Mouse (Mus musculus) MEL (cell line): ENCODE measurements around the gene Lrrc4. TPM values are rescaled to one million over a fixed set of nuclear protein-coding genes. Genes with fewer than 3 reads are reported as not detected.

Source experiments
- DNase-seq: peaks from one replicate; pipeline ENCODE4 v3.0.0; 2011; ENCODE audit warnings: low read depth, low spot score
- H3K27ac ChIP-seq: 2 replicates; pipeline ENCODE4 v1.5.1; 2012; ENCODE audit warnings: low read depth, mild to moderate bottlenecking, control low read depth, low read length, moderate library complexity; ENCODE audit not compliant: control insufficient read depth
- H3K27me3 ChIP-seq, 2 experiments: fragments of 150-350 bp in 1 of 2; sonication (generic) in 1 of 2; 2 replicates each; pipeline ENCODE4 v1.6.1; 2012; ENCODE audit warnings: low read length in 2 of 2, mild to moderate bottlenecking in 2 of 2, improper control_type of control experiment in 1 of 2, moderate library complexity in 1 of 2; ENCODE audit not compliant: insufficient read depth in 2 of 2, control insufficient read depth in 1 of 2
- H3K36me3 ChIP-seq, 2 experiments: 2 replicates each; pipeline ENCODE4 v1.6.1; 2012 to 2014; ENCODE audit warnings: low read length in 2 of 2, improper control_type of control experiment in 1 of 2, inconsistent platforms in 1 of 2, mild to moderate bottlenecking in 1 of 2; ENCODE audit not compliant: insufficient read depth in 2 of 2, control insufficient read depth in 1 of 2
- H3K4me1 ChIP-seq, 2 experiments: fragments of 150-350 bp in 1 of 2; sonication (generic) in 1 of 2; 2 replicates each; pipeline ENCODE4 v1.6.1; 2012; ENCODE audit warnings: low read length in 2 of 2, improper control_type of control experiment in 1 of 2, mild to moderate bottlenecking in 1 of 2; ENCODE audit not compliant: insufficient read depth in 2 of 2, control insufficient read depth in 1 of 2
- H3K4me3 ChIP-seq, 2 experiments: fragments of 150-350 bp in 1 of 2; sonication (generic) in 1 of 2; 2 replicates each; pipeline ENCODE4 v1.5.1; 2012; ENCODE audit warnings: low read depth in 2 of 2, low read length in 2 of 2, mild to moderate bottlenecking in 2 of 2, moderate library complexity in 2 of 2, control low read depth in 1 of 2, improper control_type of control experiment in 1 of 2; ENCODE audit not compliant: control insufficient read depth in 1 of 2, insufficient read depth in 1 of 2
- H3K79me2 ChIP-seq: 2 replicates; pipeline ENCODE4 v1.6.1; 2012; ENCODE audit warnings: mild to moderate bottlenecking, low read length, moderate library complexity; ENCODE audit not compliant: control insufficient read depth, poor library complexity, insufficient read depth
- H3K9ac ChIP-seq: 2 replicates; pipeline ENCODE4 v1.6.1; 2012; ENCODE audit warnings: low read depth, mild to moderate bottlenecking, control low read depth, low read length, moderate library complexity; ENCODE audit not compliant: control insufficient read depth, poor library complexity, severe bottlenecking
- H3K9me3 ChIP-seq: fragments of 150-350 bp; sonication (generic); replicated peaks from 2 replicates; pipeline ENCODE4 v1.6.1; 2012; ENCODE audit warnings: mild to moderate bottlenecking, low read length, improper control_type of control experiment, moderate library complexity; ENCODE audit not compliant: insufficient read depth
- BHLHE40 ChIP-seq: IDR thresholded peaks from 2 replicates; pipeline ENCODE4 v1.6.1; 2012; ENCODE audit warnings: low read depth, mild to moderate bottlenecking, inconsistent platforms, low read length, improper control_type of control experiment, borderline replicate concordance
- CHD1 ChIP-seq: IDR thresholded peaks from 2 replicates; pipeline ENCODE4 v1.6.1; 2012; ENCODE audit warnings: low read depth, mild to moderate bottlenecking, inconsistent platforms, low read length, improper control_type of control experiment
- ELF1 ChIP-seq: IDR thresholded peaks from 2 replicates; pipeline ENCODE4 v1.6.1; 2014; ENCODE audit warnings: low read depth, mild to moderate bottlenecking, inconsistent platforms, low read length, improper control_type of control experiment, moderate library complexity
- ETS1 ChIP-seq: IDR thresholded peaks from 2 replicates; pipeline ENCODE4 v1.6.1; 2012; ENCODE audit warnings: low read depth, mild to moderate bottlenecking, inconsistent platforms, low read length, improper control_type of control experiment, moderate library complexity
- GABPA ChIP-seq: IDR thresholded peaks from 2 replicates; pipeline ENCODE4 v1.6.1; 2012; ENCODE audit warnings: low read depth, mild to moderate bottlenecking, inconsistent platforms, low read length, improper control_type of control experiment, moderate library complexity
- GATA1 ChIP-seq: IDR thresholded peaks from 2 replicates; pipeline ENCODE4 v1.6.1; 2011; ENCODE audit warnings: low read depth, low read length, improper control_type of control experiment
- HCFC1 ChIP-seq: IDR thresholded peaks from 2 replicates; pipeline ENCODE4 v1.6.1; 2012; ENCODE audit warnings: low read depth, mild to moderate bottlenecking, inconsistent platforms, low read length, improper control_type of control experiment, moderate library complexity
- MAFK ChIP-seq: IDR thresholded peaks from 2 replicates; pipeline ENCODE4 v1.6.1; 2011; ENCODE audit warnings: low read depth, mild to moderate bottlenecking, low read length, improper control_type of control experiment, borderline replicate concordance
- MAX ChIP-seq: IDR thresholded peaks from 2 replicates; pipeline ENCODE4 v1.6.1; 2011; ENCODE audit warnings: low read length, improper control_type of control experiment
- MAZ ChIP-seq: IDR thresholded peaks from 2 replicates; pipeline ENCODE4 v1.6.1; 2012; ENCODE audit warnings: low read depth, mild to moderate bottlenecking, inconsistent platforms, low read length, improper control_type of control experiment
- MEF2A ChIP-seq: IDR thresholded peaks from 2 replicates; pipeline ENCODE4 v1.6.1; 2014; ENCODE audit warnings: low read depth, mild to moderate bottlenecking, inconsistent platforms, low read length, improper control_type of control experiment; ENCODE audit not compliant: poor library complexity, insufficient replicate concordance, severe bottlenecking; ENCODE audit errors: extremely low read depth
- NELFE ChIP-seq: IDR thresholded peaks from 2 replicates; pipeline ENCODE4 v1.6.1; 2011; ENCODE audit warnings: low read depth, low read length, improper control_type of control experiment
- POLR2AphosphoS5 ChIP-seq: IDR thresholded peaks from 2 replicates; pipeline ENCODE4 v1.6.1; 2012; ENCODE audit warnings: low read depth, borderline replicate concordance, mild to moderate bottlenecking, inconsistent platforms, low read length, moderate library complexity, mixed read lengths
- RCOR1 ChIP-seq: IDR thresholded peaks from 2 replicates; pipeline ENCODE4 v1.6.1; 2012; ENCODE audit warnings: low read depth, mild to moderate bottlenecking, inconsistent platforms, low read length, improper control_type of control experiment
- SIN3A ChIP-seq: IDR thresholded peaks from 2 replicates; pipeline ENCODE4 v1.6.1; 2012; ENCODE audit warnings: low read length, improper control_type of control experiment, inconsistent platforms
- TAL1 ChIP-seq: IDR thresholded peaks from 2 replicates; pipeline ENCODE4 v1.6.1; 2012; ENCODE audit warnings: mild to moderate bottlenecking, inconsistent platforms, low read length, moderate library complexity, mixed read lengths
- USF2 ChIP-seq, 2 experiments: IDR thresholded peaks; 2 replicates each; pipeline ENCODE4 v1.6.1; 2011 to 2012; ENCODE audit warnings: improper control_type of control experiment in 2 of 2, low read length in 2 of 2, borderline replicate concordance in 1 of 2, inconsistent platforms in 1 of 2, low read depth in 1 of 2, mild to moderate bottlenecking in 1 of 2; ENCODE audit not compliant: insufficient read depth in 1 of 2
- ZC3H11A ChIP-seq: IDR thresholded peaks from 2 replicates; pipeline ENCODE4 v1.6.1; 2012; ENCODE audit warnings: low read depth, mild to moderate bottlenecking, inconsistent platforms, low read length, improper control_type of control experiment
- ZKSCAN1 ChIP-seq: IDR thresholded peaks from 2 replicates; pipeline ENCODE4 v1.6.1; 2012; ENCODE audit warnings: low read depth, mild to moderate bottlenecking, inconsistent platforms, low read length, improper control_type of control experiment, moderate library complexity
- ZMIZ1 ChIP-seq: IDR thresholded peaks from 2 replicates; pipeline ENCODE4 v1.6.1; 2012; ENCODE audit warnings: low read depth, mild to moderate bottlenecking, inconsistent platforms, low read length, improper control_type of control experiment, moderate library complexity
- ZNF384 ChIP-seq: IDR thresholded peaks from 2 replicates; pipeline ENCODE4 v1.6.1; 2012; ENCODE audit warnings: low read depth, mild to moderate bottlenecking, inconsistent platforms, low read length, improper control_type of control experiment
- polyA plus RNA-seq, 2 experiments: library from polyadenylated mRNA; stranded (reverse) in 1 of 2; unstranded in 1 of 2; fragments of >175 nt in 1 of 2; fragments of >200 nt in 1 of 2; gene quantifications; 2 replicates each; pipeline versions ENCODE4 v1.2.1 to v1.2.4; 2012; ENCODE audit warnings: low replicate concordance in 2 of 2, low read depth in 1 of 2; ENCODE audit not compliant: insufficient read length in 2 of 2, insufficient read depth in 1 of 2, missing spikeins in 1 of 2
- total RNA-seq: library from RNA; depleted of rRNA; stranded (reverse); fragments of 300-350 nt; gene quantifications from 2 replicates; pipeline ENCODE4 v1.2.3, GENCODE M21; 2012

The Lrrc4 gene
- total and polyA plus RNA-seq, 3 experiments: 0.07 to 0.12 TPM; not detected in 1

DNA sequence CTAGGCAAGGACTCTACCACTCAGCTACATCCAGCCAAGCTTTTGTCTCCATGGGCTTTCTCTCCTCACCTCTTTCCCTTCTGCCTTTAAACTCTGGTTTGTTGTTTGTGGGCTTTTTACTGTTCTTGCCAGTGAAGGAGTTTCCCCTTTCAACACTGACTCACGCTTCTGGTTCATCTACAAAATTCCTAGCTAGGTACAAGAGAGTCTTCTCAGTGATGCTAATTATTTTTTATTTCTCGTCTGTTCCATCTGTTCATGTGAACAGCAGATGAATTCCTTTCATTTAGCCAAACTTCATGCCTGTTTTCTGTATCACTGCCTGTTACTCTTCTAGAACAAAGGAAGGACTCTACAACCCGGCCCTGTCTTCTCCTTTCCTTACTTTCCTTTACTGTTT, 215.6 kb downstream of the Lrrc4 start:
- peaks cover 0 to 2% of the 10 kb centered on the region in 2 experiments; a peak in 2 of 4 replicates for H3K4me1 ChIP-seq
- H3K9me3 ChIP-seq: no peaks in the 10 kb centered on the region
- H3K27me3 ChIP-seq: no peaks in the 10 kb centered on the region
- no peak for DNase-seq
- peaks cover 8 to 19% of the 10 kb centered on the region in 2 experiments; a peak in 3 of 4 replicates for H3K36me3 ChIP-seq
- no peak overlapping the region for H3K9ac ChIP-seq
- no peak overlapping the region for H3K27ac ChIP-seq
- peaks cover 3% of the 10 kb centered on the region for H3K79me2 ChIP-seq
- TF ChIP-seq RCOR1: no peak
- no peak for TF ChIP-seq ELF1
- TF ChIP-seq MAX: no peak
- no peak for TF ChIP-seq ZKSCAN1
- TF ChIP-seq GATA1: no peak
- no peak for TF ChIP-seq NELFE
- no peak for TF ChIP-seq MAZ
- TF ChIP-seq MEF2A: no peak
- no peak for TF ChIP-seq CHD1
- TF ChIP-seq ETS1: no peak
- TF ChIP-seq HCFC1: no peak
- no peak for TF ChIP-seq GABPA
- no peak for TF ChIP-seq ZC3H11A
- no peak for TF ChIP-seq ZMIZ1
- TF ChIP-seq, all 39 proteins: peak for 0
- no peak overlapping the region for H3K4me3 ChIP-seq

DNA sequence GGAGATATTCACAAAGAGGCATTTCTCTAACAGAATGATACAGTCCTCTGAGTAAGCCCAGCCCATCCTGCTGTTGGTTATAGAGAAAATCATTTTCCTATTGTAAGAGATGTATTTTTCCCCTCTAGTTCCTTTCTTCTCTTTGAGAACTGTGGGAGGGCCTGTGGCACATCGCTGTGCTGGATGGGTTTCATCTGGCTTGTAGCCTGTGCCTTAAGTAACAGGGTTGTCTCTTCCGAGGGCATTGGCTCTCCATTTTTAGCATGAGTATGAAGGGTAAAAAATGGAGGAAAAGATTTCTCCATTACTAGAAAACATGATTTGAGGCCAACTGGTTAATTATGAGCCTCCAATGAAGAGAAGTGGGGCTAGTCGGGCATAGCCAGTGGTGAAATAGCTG, 216.1 kb downstream of the Lrrc4 start:
- H3K79me2 ChIP-seq: peaks cover 5% of the 10 kb centered on the region
- H3K27me3 ChIP-seq: no peaks in the 10 kb centered on the region
- H3K36me3 ChIP-seq: peaks cover 5 to 17% of the 10 kb centered on the region in 2 experiments; a peak in 3 of 4 replicates
- H3K9ac ChIP-seq: no peak overlapping the region
- no peak overlapping the region for H3K27ac ChIP-seq
- no peak overlapping the region for H3K4me3 ChIP-seq
- no peaks in the 10 kb centered on the region for H3K9me3 ChIP-seq
- no peak for TF ChIP-seq ZMIZ1
- TF ChIP-seq BHLHE40: no peak
- no peak for TF ChIP-seq ZNF384
- TF ChIP-seq MAFK: no peak
- TF ChIP-seq TAL1: no peak
- no peak for TF ChIP-seq USF2 (IDR thresholded peaks at IDR 0.05; ENCODE audit: borderline replicate concordance in 1 of 2, insufficient read depth in 1 of 2, low read depth in 1 of 2, low read length in 2 of 2)
- no peak for TF ChIP-seq NELFE
- TF ChIP-seq GABPA: no peak
- no peak for TF ChIP-seq SIN3A
- TF ChIP-seq MAZ: no peak
- no peak for TF ChIP-seq POLR2AphosphoS5
- no peaks in the 10 kb centered on the region; a peak in 1 of 4 replicates for H3K4me1 ChIP-seq
- DNase-seq: no peak
